Mouse (Mus musculus): ENCODE results near the gene Scel.

The Scel gene

DNA sequence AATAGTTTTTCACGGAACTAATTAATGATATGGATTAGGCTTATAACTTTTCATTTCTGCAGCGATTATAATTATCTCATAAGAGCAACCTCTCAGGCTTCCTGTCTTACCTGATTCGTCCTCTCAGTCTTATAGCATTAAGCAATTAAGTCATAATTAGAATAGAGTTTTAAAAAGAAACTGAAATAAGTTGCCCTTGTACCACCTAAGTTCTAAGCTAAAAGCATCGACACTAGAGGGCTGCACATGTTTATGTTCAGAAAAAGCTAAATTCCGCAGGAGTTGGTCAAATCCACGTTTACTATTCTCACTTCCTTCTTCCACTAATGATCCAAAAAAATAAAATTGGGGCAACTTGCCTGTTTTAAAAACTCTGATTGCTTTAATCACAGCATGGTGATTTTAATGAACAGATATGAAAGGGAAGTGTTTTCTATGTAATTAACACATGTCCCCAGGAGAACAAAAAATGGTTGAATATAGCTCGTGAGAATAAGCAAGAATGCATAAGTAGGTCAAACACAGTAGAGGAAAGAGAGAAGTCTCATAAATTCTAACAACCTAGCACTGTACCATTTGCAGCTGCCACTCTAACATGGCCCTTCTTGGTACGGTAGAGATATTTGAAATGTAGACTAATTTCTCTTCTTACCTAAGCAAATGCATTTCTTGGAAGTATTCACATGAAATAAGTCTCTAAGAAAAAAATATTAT lies 48.4 kb downstream of the Scel start:
- in situ Hi-C loops (cut with MboI, MseI): loop anchor here (25.0 kb wide), 1 partner anchor 1276 kb away; no protein-coding TSS in a partner anchor

- in situ Hi-C loops (cut with MboI, MseI): loop anchor here (25.0 kb wide), 1 partner anchor 1269 kb away; no protein-coding TSS in a partner anchor
Observed at GRCm38 (mm10) chr14:103567957-103568356, 54.8 kb downstream of the Scel start.

GRCm38 (mm10) chr14:103568433-103568832 lies 55.3 kb downstream of the Scel start:
- in situ Hi-C loops (cut with MboI, MseI): loop anchor here (25.0 kb wide), 1 partner anchor 1269 kb away; no protein-coding TSS in a partner anchor

DNA sequence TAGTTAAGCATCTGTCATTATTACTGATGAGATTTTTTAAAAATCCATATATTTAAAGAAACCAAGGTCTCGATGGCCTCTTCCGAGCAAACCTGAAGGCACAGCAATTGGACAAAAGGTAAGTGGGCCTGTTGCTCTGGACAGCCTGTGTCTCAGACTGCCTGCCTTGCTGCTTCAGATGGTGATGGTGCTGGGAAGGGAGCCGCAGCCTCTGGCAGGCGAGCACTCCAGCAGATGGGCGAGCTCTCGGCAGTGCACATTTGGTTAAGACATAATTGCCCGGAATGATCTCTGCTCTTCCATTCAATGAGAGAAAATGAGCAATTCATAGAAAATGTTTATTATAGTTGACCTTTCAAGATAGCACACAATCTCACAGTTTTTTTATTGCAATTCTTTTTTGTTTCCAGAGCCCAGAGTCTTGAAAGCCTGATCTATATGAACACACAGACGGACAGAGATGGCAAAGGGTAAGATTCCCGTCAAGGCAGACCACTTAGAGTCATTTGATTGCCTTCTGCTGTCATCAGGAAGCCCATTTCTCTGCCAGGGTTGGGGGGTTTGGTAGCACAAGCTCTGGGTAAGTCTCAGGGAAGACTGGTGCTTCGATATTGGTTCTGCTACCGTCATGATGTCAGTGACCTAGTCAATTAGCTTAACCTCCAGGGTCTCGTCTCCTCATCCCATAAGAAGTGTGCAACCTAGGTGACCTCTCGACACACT lies 58.6 kb downstream of the Scel start:
- in situ Hi-C loops (cut with MboI, MseI): loop anchor here (25.0 kb wide), 1 partner anchor 1266 kb away; no protein-coding TSS in a partner anchor

- in situ Hi-C loops (cut with MboI, MseI): loop anchor here (25.0 kb wide), 1 partner anchor 461 kb away; no protein-coding TSS in a partner anchor
Observed at GRCm38 (mm10) chr14:103575854-103576253, 62.7 kb downstream of the Scel start.

GRCm38 (mm10) chr14:103577011-103577410 lies 63.9 kb downstream of the Scel start:
- in situ Hi-C loops (cut with MboI, MseI): loop anchor here (25.0 kb wide), 1 partner anchor 460 kb away; no protein-coding TSS in a partner anchor

- in situ Hi-C loops (cut with MboI, MseI): loop anchor here (25.0 kb wide), 1 partner anchor 451 kb away; no protein-coding TSS in a partner anchor
Observed at GRCm38 (mm10) chr14:103586662-103587061, 73.5 kb downstream of the Scel start.

DNA sequence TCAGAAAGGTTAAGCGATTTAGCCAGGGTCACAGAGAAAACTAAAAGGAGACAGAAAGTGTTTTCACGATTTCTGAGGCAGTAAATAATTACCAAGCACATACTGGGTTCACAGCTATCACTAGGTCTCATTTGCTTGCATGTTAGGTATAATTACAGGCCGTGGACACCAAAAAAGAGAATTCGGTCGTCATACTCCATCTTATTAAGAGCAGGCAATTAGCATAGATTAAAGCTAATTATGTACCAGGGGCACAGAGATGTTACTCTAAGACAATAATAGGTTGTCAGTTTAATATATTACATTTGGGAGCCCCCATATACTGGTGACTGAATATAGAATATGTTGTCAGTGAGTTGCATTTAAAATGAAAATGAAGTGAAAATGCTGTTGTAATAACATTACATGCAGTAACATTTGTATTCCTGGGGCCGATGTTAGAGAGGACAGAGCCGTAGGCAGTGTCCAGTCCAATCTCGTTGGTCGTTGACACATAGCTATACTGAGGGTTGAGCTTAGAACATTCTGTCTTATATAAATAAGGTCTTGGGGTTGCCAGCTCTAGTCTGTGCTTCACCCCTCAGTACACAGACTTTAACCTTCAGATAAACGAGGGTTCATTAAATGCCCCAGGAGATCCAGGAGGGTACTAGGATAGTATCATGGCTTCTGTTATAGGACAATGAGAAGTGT lies 74.2 kb downstream of the Scel start:
- in situ Hi-C loops (cut with MboI, MseI): loop anchor here (25.0 kb wide), 1 partner anchor 450 kb away; no protein-coding TSS in a partner anchor

DNA sequence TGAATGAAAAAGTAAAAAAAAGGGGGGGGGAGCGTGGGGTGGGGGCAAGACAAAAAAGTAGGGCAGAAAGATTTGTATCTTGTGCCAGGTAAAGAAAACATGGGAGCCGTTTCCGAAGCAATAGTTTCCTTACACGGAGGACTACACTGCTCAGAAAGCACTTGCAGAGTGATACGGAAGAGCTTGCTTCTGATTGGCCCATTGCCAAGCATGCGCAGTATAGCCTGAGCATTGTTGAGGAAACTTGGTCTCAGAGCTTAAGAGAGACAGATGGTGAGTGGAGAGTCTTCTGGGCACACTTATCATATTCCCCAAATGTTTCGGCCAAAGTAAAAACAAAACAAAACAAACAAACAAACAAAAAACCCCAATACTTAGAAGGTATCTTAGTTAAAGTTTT lies 76.7 kb downstream of the Scel start:
- in situ Hi-C loops (cut with MboI, MseI): loop anchor here (25.0 kb wide), 1 partner anchor 447 kb away; no protein-coding TSS in a partner anchor

DNA sequence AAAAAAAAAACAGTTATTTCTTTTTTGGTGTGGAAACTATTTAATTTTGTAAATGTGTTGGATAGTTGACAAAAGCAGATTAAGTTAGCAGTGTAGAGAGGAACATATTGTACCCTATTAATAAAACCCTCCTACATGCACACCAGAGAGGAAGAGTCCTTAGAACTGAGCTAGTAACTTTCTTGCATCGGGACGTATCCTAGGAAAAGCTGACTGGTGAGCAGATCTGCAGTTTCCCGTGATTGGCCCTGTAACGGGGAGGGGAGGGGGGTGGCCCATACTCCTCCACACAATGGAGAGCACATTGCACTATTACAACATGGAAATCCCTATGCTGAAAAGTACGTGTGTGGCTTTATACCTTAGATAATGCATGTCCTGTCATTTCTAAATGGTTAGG lies 82.7 kb downstream of the Scel start:
- in situ Hi-C loops (cut with MboI, MseI): loop anchor here (25.0 kb wide), 1 partner anchor 441 kb away; no protein-coding TSS in a partner anchor

- in situ Hi-C loops (cut with MboI, MseI): no loop called here
Observed at GRCm38 (mm10) chr14:103608063-103608462, 94.9 kb downstream of the Scel start.

- in situ Hi-C loops (cut with MboI, MseI): no loop called here
Observed at GRCm38 (mm10) chr14:103613573-103614271, 100.6 kb downstream of the Scel start.

- in situ Hi-C loops (cut with MboI, MseI): no loop called here
Observed at GRCm38 (mm10) chr14:103614272-103614587, 101.1 kb downstream of the Scel start.

- in situ Hi-C loops (cut with MboI, MseI): no loop called here
Observed at GRCm38 (mm10) chr14:103619756-103620155, 106.6 kb downstream of the Scel start.

- in situ Hi-C loops (cut with MboI, MseI): no loop called here
Observed at GRCm38 (mm10) chr14:103621207-103621606, 108.1 kb downstream of the Scel start.

DNA sequence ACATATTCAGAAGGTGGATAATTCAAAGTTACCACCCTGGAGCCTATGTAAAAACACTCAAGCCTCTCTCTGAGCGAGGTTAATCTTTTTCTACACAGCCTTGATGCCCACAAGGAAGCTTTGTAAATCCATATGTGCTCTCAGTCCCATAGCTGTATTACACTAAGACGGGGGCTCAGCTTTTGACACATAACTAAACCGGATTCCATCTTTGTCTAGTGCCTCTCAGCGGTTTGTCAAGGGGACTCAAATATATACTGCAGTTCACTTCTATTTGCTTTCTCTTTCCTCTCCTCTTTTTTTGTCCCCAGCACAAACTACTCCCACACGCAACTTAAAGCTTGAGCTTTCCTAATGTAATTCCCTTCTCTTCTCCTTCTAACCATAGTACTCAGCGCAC lies 113.0 kb downstream of the Scel start:
- in situ Hi-C loops (cut with MboI, MseI): no loop called here

DNA sequence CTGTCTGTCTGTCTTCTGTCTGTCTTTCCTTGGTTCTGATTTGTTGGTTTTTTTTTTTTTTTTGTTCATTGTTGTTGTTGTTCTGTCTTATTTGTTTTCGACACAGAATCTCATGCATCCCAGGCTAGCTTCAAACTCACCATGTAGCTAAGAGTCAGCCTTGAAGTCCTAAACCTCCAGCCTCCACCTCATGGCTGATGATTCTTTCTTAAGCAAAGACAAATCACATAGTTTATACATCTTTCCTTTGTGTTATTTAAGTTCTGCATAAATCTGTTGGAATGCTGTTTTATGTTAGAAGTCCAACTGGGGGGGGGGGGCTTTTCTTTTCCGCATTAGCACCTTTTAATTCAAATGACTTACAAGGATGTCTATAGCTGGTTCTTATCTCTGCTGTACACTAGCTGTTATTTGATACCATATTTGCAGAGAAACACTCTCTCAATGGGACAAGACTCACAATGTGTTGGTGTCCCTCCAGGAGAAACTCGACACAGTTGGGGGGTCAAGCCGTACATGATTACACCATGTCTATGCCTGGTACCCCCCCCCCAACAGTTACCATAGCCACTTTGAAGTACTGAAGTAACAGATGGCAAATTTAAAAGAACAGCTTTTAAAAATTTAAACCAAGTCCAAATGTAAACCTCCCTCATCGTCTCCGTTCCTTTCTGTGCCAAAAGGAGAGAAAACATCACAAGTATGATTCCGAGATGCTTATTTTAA lies 116.7 kb downstream of the Scel start:
- in situ Hi-C loops (cut with MboI, MseI): loop anchor here (5.0 kb wide), 1 partner anchor 72 kb away; no protein-coding TSS in a partner anchor

GRCm38 (mm10) chr14:103630545-103630944 lies 117.4 kb downstream of the Scel start:
- in situ Hi-C loops (cut with MboI, MseI): loop anchor here (5.0 kb wide), 1 partner anchor 72 kb away; no protein-coding TSS in a partner anchor

DNA sequence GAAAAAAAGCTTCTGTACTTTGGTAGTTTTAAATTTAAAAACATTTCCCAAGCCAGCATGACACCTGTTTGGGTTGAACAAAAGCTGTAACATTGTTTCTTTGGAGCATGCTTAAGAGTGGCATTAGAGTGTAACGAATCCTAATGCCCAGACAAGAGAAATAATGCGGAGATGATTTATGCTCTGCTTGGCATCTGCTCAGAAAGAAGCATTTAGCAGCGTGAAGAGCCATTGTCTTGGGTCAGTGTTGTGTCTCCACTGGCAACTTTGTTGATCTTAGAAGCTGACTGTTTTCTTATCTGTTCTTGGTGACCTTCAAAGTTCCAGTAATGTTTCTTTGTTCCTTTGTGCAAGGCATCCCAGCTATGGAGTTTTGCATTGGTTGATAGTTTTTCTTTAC lies 130.8 kb downstream of the Scel start:
- in situ Hi-C loops (cut with MboI, MseI): loop anchor here (10.0 kb wide), 1 partner anchor 289 kb away; no protein-coding TSS in a partner anchor

DNA sequence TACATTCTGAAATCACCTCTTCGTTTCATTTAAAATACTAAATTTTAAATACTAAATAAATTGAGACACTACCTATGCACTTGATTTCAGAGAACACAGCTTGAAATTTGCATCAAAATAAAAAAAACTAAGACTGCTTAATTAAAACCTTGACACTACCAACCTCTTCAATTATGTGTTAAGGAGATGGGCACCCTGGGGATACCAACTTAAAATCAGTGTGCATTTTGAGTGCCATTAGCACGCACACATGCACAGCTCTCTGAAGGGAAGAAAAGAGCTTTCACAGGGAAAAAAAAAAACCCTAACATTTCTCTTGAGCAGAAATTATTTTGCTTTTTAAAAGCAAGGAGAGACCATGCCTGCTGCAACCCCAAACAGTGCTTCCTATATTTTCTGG lies 134.8 kb downstream of the Scel start:
- in situ Hi-C loops (cut with MboI, MseI): loop anchor here (10.0 kb wide), 1 partner anchor 293 kb away; no protein-coding TSS in a partner anchor

Data from regulatory T cell (primary cell).